Mouse (Mus musculus) kidney, adult 10 weeks (tissue): ENCODE measurements around the gene Gvin1. TPM values are rescaled to one million over a fixed set of nuclear protein-coding genes. Genes with fewer than 3 reads are reported as not detected.

Source experiments
- polyA plus RNA-seq: library from polyadenylated mRNA; stranded (reverse); fragments of 350-450 nt; fragmentation: Illumina TruSeq; extraction: RNeasy Lipid Tissue Mini Kit (QIAGEN cat#74804); gene quantifications from one replicate; pipeline ENCODE4 v1.2.3, GENCODE M21; 2014; ENCODE audit warnings: low read depth, low replicate concordance

Gene Gvin1
- 20.3 TPM for polyA plus RNA-seq

GRCm38 (mm10) chr7:106215177-106215576, at the start of gene Gvin1:
TSS of gene Gvin1 (minus strand) at chr7:106215326.

